16 mouse cellular contexts compared by ENCODE assay signal in genomic region chr9:57770836-57771235, GRCm38 (mm10). TPM values are rescaled to one million over a fixed set of nuclear protein-coding genes. Genes with fewer than 3 reads are reported as not detected.
A peak's percentile ranks its signal among the peaks of the same experiment; 100 is the strongest.
DNase-seq lines count a peak whose midpoint lies in the region; ATAC-seq and TF ChIP-seq lines count a peak whose summit lies in the region.
"Had no signal": no experiment of that assay in that cellular context is flagged by ENCODE, and none has a peak within 500 bp of the region (broad histone marks: within the 10 kb centered on the region; RNA-seq: fewer than 3 reads in every experiment).

No protein-coding gene starts in this region.

- no peaks in the 10 kb centered on the region for H3K36me3 ChIP-seq in lung, embryonic 14.5 days (ENCODE audit: insufficient read depth)
- H3K36me3 ChIP-seq: lung, embryonic 15.5 days; neural tube, embryonic 13.5 days had no signal

- whole genome bisulfite sequencing in lung, embryonic 14.5 days: 88% methylated on average over 2 of the region's 2 CpGs
- 87% methylated on average over 2 of the region's 2 CpGs for WGBS in lung, adult 2 months

- H3K4me2 ChIP-seq in lung, embryonic 14.5 days: no peak overlapping the region
- H3K4me2 ChIP-seq: hindbrain, embryonic 14.5 days; lung, embryonic 15.5 days; neural tube, embryonic 13.5 days had no signal

- no peak overlapping the region for H3K4me3 ChIP-seq in gastrocnemius, adult 2 months
- H3K4me3 ChIP-seq in lung, embryonic 14.5 days (ENCODE audit: low read depth, low read length): no peak overlapping the region
- H3K4me3 ChIP-seq in lung, adult 2 months (replicated peaks; ENCODE audit: extremely low read depth, low read depth, low read length): no peak overlapping the region
- H3K4me3 ChIP-seq: layer of hippocampus, adult 2 months; lung, embryonic 15.5 days; neural tube, embryonic 13.5 days had no signal

- DNase-seq in gastrocnemius, adult 2 months: no peak
- no peak for DNase-seq in gastrocnemius, postnatal 10 days
- no peak for DNase-seq in lung, embryonic 14.5 days
- DNase-seq in lung, adult 2 months: no peak
- DNase-seq in liver: peak; percentile 88
- no peak for DNase-seq in urinary bladder, postnatal 25 days (ENCODE audit: low spot score)
- DNase-seq: cerebellum, adult 2 months; embryo, embryonic 11 days; forebrain, postnatal 0 days had no signal

- intact Hi-C loops in gastrocnemius, adult 2 months (cut with DNase I): loop anchor here (2.0 kb wide), 1 partner anchor 54 kb away; no protein-coding TSS in a partner anchor

- H3K27me3 ChIP-seq in lung, embryonic 14.5 days (ENCODE audit: insufficient read depth, low read length): no peaks in the 10 kb centered on the region
- H3K27me3 ChIP-seq: lung, embryonic 15.5 days; megakaryocyte, embryonic 14.5 days; neural tube, embryonic 13.5 days had no signal

- no peak for TF ChIP-seq CTCF in gastrocnemius, adult 2 months (IDR thresholded peaks at IDR 0.05)
- no peak for TF ChIP-seq CTCF in lung, embryonic 14.5 days (IDR thresholded peaks at IDR 0.05; ENCODE audit: low read depth)
- no peak for TF ChIP-seq CTCF in lung, adult 2 months (IDR thresholded peaks at IDR 0.05; ENCODE audit: insufficient read depth, low read length)

- H3K4me1 ChIP-seq in lung, embryonic 14.5 days (ENCODE audit: insufficient read depth): 0 out of 2 replicates have a peak, but pooled peaks cover 3% of the 10 kb centered on the region
- peaks cover 4% of the 10 kb centered on the region; the same call in 1 of the 2 replicates for H3K4me1 ChIP-seq in lung, adult 2 months (ENCODE audit: control insufficient read depth, insufficient read depth, low read length)

- no peak for TF ChIP-seq POLR2A in lung, adult 2 months (IDR thresholded peaks at IDR 0.05; ENCODE audit: borderline replicate concordance, extremely low read depth, low read depth, low read length)

- peak overlapping the region; percentile 38 for H3K27ac ChIP-seq in gastrocnemius, adult 2 months
- 0 out of 2 replicates have a peak overlapping the region, but pooled peaks have one; percentile 24 for H3K27ac ChIP-seq in lung, embryonic 14.5 days (ENCODE audit: low read depth)
- H3K27ac ChIP-seq: hindbrain, embryonic 14.5 days; layer of hippocampus, adult 2 months; lung, embryonic 15.5 days; neural tube, embryonic 13.5 days had no signal

- no peak for ATAC-seq in lung, embryonic 14.5 days (ENCODE audit: insufficient read depth)
- peak; percentile 59 for ATAC-seq in megakaryocyte-erythroid progenitor cell, adult 5-6 weeks (replicated peaks; ENCODE audit: low FRiP score, low TSS enrichment, poor library complexity, severe bottlenecking)
- ATAC-seq in inflammation-experienced regulatory T-cells, adult 6 months: no peak
- ATAC-seq: forebrain, postnatal 0 days had no signal

- H3K9ac ChIP-seq in lung, embryonic 14.5 days: no peak overlapping the region
- H3K9ac ChIP-seq: forebrain, postnatal 0 days; hindbrain, embryonic 14.5 days; lung, embryonic 15.5 days; neural tube, embryonic 13.5 days had no signal

- no peaks in the 10 kb centered on the region for H3K9me3 ChIP-seq in lung, embryonic 14.5 days (ENCODE audit: low read depth, low read length)
- H3K9me3 ChIP-seq: lung, embryonic 15.5 days; megakaryocyte, embryonic 14.5 days; neural tube, embryonic 13.5 days had no signal

RNA-seq across cellular contexts. Expression of gene Clk3, which starts 5.2 kb away (rescaled TPM):
- 10 to 100 TPM; 45.4 to 50.4 TPM for total RNA-seq in gastrocnemius, adult 2 months (2021)
- 10 to 100 TPM; 34.8 to 45.3 TPM for total RNA-seq in gastrocnemius, postnatal 10 days (2021)
- polyA plus RNA-seq in lung, embryonic 14.5 days (2014; fragmentation: Nextera tagmentation; extraction: Ambion mirVana): 58.1 and 72.7 TPM in 2 replicates
- polyA plus RNA-seq in lung, adult 2 months (2012; rRNA removed): 95.5 and 159 TPM in 2 replicates
- total RNA-seq in megakaryocyte-erythroid progenitor cell, adult 5-6 weeks (2014; fragmentation: Nextera tagmentation): 58.1 and 73.0 TPM in 2 replicates
- total RNA-seq in megakaryocyte-erythroid progenitor cell, adult 5-6 weeks (2017): 24.7 and 36.4 TPM in 2 replicates
- 100 to 1,000 TPM in 1 of 3 experiments, 10 to 100 TPM in 2; 75.8 to 110 (median 88.0) TPM for polyA plus RNA-seq in inflammation-experienced regulatory T-cells, adult 6 months (2017; shearing (Covaris generic))
